ENCODE assay signal across 25 mouse cellular contexts in genomic region chr17:8977271-8977670, GRCm38 (mm10). TPM values are rescaled to one million over a fixed set of nuclear protein-coding genes. Genes with fewer than 3 reads are reported as not detected.
"Had no signal": no experiment of that assay in that cellular context is flagged by ENCODE, and none has a peak within 500 bp of the region (broad histone marks: within the 10 kb centered on the region; RNA-seq: fewer than 3 reads in every experiment).

No protein-coding gene starts in this region.

- H3K9ac ChIP-seq: heart, embryonic 13.5 days; heart, embryonic 15.5 days; hindbrain, embryonic 13.5 days; hindbrain, embryonic 15.5 days; kidney, embryonic 15.5 days; limb, embryonic 13.5 days; limb, embryonic 15.5 days; liver, embryonic 12.5 days; liver, embryonic 14.5 days had no signal

- H3K27me3 ChIP-seq: hindbrain, embryonic 13.5 days; hindbrain, embryonic 15.5 days; kidney, embryonic 15.5 days; limb, embryonic 13.5 days; limb, embryonic 15.5 days had no signal

- H3K4me3 ChIP-seq: gastrocnemius, adult 2 months; heart, adult 2 months; heart, embryonic 13.5 days; heart, embryonic 15.5 days; hindbrain, embryonic 13.5 days; hindbrain, embryonic 15.5 days; kidney, embryonic 15.5 days; limb, embryonic 13.5 days; limb, embryonic 15.5 days; liver, embryonic 12.5 days had no signal

- H3K27ac ChIP-seq: gastrocnemius, adult 2 months; heart, adult 2 months; heart, embryonic 13.5 days; heart, embryonic 15.5 days; hindbrain, embryonic 13.5 days; hindbrain, embryonic 15.5 days; hindbrain, postnatal 0 days; kidney, embryonic 15.5 days; kidney, postnatal 0 days; limb, embryonic 13.5 days; limb, embryonic 15.5 days; liver, embryonic 12.5 days; liver, embryonic 14.5 days had no signal

- H3K4me1 ChIP-seq: limb, embryonic 15.5 days; liver, embryonic 12.5 days had no signal

- H3K36me3 ChIP-seq: heart, embryonic 13.5 days; heart, embryonic 15.5 days; kidney, embryonic 15.5 days; liver, embryonic 12.5 days had no signal

- H3K9me3 ChIP-seq: heart, embryonic 13.5 days; heart, embryonic 15.5 days; hindbrain, embryonic 13.5 days; hindbrain, embryonic 15.5 days; kidney, embryonic 15.5 days; limb, embryonic 13.5 days; limb, embryonic 15.5 days; liver, embryonic 12.5 days had no signal

- ATAC-seq: hindbrain, postnatal 0 days; intestine, embryonic 16.5 days; liver, embryonic 12.5 days had no signal

- H3K4me2 ChIP-seq: heart, embryonic 11.5 days; heart, embryonic 13.5 days; heart, embryonic 15.5 days; hindbrain, embryonic 13.5 days; hindbrain, embryonic 15.5 days; kidney, embryonic 15.5 days; limb, embryonic 13.5 days; limb, embryonic 15.5 days; liver, embryonic 12.5 days had no signal

- DNase-seq: gastrocnemius, adult 2 months; gastrocnemius, postnatal 10 days; gastrocnemius, postnatal 25 days; heart, adult 11 months; heart, adult 2 months; heart, postnatal 14 days; heart, postnatal 36 days; kidney, adult 11 months; kidney, adult 2 months; kidney, adult 9 months; kidney, postnatal 14 days; kidney, postnatal 36 days had no signal

RNA-seq across cellular contexts. Expression of gene 1700010I14Rik, which starts 10.9 kb away (rescaled TPM):
- total RNA-seq: heart, postnatal 36 days had no signal
